Mouse (Mus musculus) Patski (cell line): ENCODE results near the gene Rpp30. TPM values are rescaled to one million over a fixed set of nuclear protein-coding genes. Genes with fewer than 3 reads are reported as not detected.
A peak's percentile ranks its signal among the peaks of the same experiment; 100 is the strongest.

Experiments used
- ATAC-seq: fragments of 100-300 bp; one replicate; pipeline ENCODE4 v1.8.0; 2021
- CTCF ChIA-PET: fragments of 350-600 bp; sonication (Branson Sonifier 250); formaldehyde crosslinking; loops from one replicate; lab custom pipeline; 2022; ENCODE audit warnings: inconsistent platforms; lab: Charles Lee
- POLR2A ChIA-PET: fragments of 350-600 bp; sonication (Branson Sonifier 250); formaldehyde crosslinking; loops from one replicate; lab custom pipeline; 2022; ENCODE audit warnings: antibody characterized with exemption, inconsistent platforms; lab: Charles Lee
- DNase-seq: peaks from one replicate; pipeline ENCODE4 v3.0.0-alpha.2; 2011; ENCODE audit warnings: low read depth, low spot score
- H3K27me3 ChIP-seq: fragments of 371-371 bp; one replicate; pipeline ENCODE4 v1.5.1; 2021
- CTCF ChIP-seq: fragments of 100-300 bp; IDR thresholded peaks from one replicate; pipeline ENCODE4 v1.5.1; 2021
- in situ Hi-C: fragments of 300-500 bp; cut with MboI; formaldehyde crosslinking; loops from 3 replicates; pipeline ENCODE4 v1.11.1; 2018; ENCODE audit warnings: low pct_unique_long_range_greater_than_20kb, mixed read lengths
- polyA plus RNA-seq: library from polyadenylated mRNA; unstranded; gene quantifications from one replicate; pipeline ENCODE4 v1.2.3, GENCODE M21; 2021

The Rpp30 gene
- 25.4 TPM for polyA plus RNA-seq

GRCm38 (mm10) chr19:36083262-36084225 lies at the start of gene Rpp30:
TSS of gene Rpp30 (plus strand) at chr19:36083716.
- ATAC-seq, result peak; percentile 85
- TF ChIP-seq CTCF, result no peak
- ChIA-PET CTCF (interaction anchor here (0.6 to 1.9 kb wide), 6 partner anchors 10 to 1093 kb away, joined by 3 to 6 read pairs (median 4); no protein-coding TSS in a partner anchor), POLR2A (interaction anchor here (0.9 kb wide), 1 partner anchor 350 kb away, joined by 3 read pairs; no protein-coding TSS in a partner anchor)
- DNase-seq, result peak; percentile 38
- in situ Hi-C loops, result loop anchor here (25.0 kb wide), 1 partner anchor 1421 kb away; no protein-coding TSS in a partner anchor
- H3K27me3 ChIP-seq, result peaks cover 29% of the 10 kb centered on the region

- CTCF ChIA-PET, result no interaction called here
- ATAC-seq (peak; percentile 44), DNase-seq (no peak)
- peaks cover 63% of the 10 kb centered on the region for H3K27me3 ChIP-seq
- no peak for TF ChIP-seq CTCF
- POLR2A ChIA-PET, result no interaction called here
- in situ Hi-C loops, result no loop called here
Measured at GRCm38 (mm10) chr19:36046046-36046445, 37.5 kb upstream of the Rpp30 start.

GRCm38 (mm10) chr19:36056502-36057221 lies 26.9 kb upstream of the Rpp30 start:
- ATAC-seq, result no peak
- ChIA-PET POLR2A (no interaction called here), CTCF (no interaction called here)
- in situ Hi-C loops, result no loop called here
- peaks cover 80% of the 10 kb centered on the region for H3K27me3 ChIP-seq
- DNase-seq, result no peak
- TF ChIP-seq CTCF, result no peak

GRCm38 (mm10) chr19:36057231-36057811 lies 26.2 kb upstream of the Rpp30 start, which contains the start of gene Htr7:
TSS of gene Htr7 (minus strand) at chr19:36057507.
- CTCF ChIA-PET, result no interaction called here
- no peak for ATAC-seq
- no peak for DNase-seq
- H3K27me3 ChIP-seq, result peaks cover 79% of the 10 kb centered on the region
- in situ Hi-C loops, result no loop called here
- peak; percentile 74 for TF ChIP-seq CTCF
- POLR2A ChIA-PET, result no interaction called here

GRCm38 (mm10) chr19:36062801-36063529 lies 20.6 kb upstream of the Rpp30 start:
- TF ChIP-seq CTCF, result no peak
- ATAC-seq, result no peak
- ChIA-PET POLR2A (no interaction called here), CTCF (interaction anchor here (1.0 kb wide), 1 partner anchor 19 kb away, joined by 3 read pairs; no protein-coding TSS in a partner anchor)
- H3K27me3 ChIP-seq, result peaks cover 82% of the 10 kb centered on the region
- DNase-seq, result no peak
- in situ Hi-C loops, result loop anchor here (5.0 kb wide), 1 partner anchor 1071 kb away; no protein-coding TSS in a partner anchor

GRCm38 (mm10) chr19:36082606-36083261 lies 782 bp upstream of the Rpp30 start:
- peak; percentile 87 for TF ChIP-seq CTCF
- ATAC-seq, result peak; percentile 89
- in situ Hi-C loops, result loop anchor here (25.0 kb wide), 1 partner anchor 1420 kb away; no protein-coding TSS in a partner anchor
- DNase-seq, result peak; percentile 7
- POLR2A ChIA-PET, result no interaction called here
- peaks cover 37% of the 10 kb centered on the region for H3K27me3 ChIP-seq
- CTCF ChIA-PET, result interaction anchor here (0.7 to 1.9 kb wide), 6 partner anchors 9 to 1092 kb away, joined by 3 to 6 read pairs (median 4); no protein-coding TSS in a partner anchor

GRCm38 (mm10) chr19:36090781-36091180 lies 7.3 kb downstream of the Rpp30 start:
- no peak for DNase-seq
- H3K27me3 ChIP-seq, result no peaks in the 10 kb centered on the region
- ATAC-seq, result peak; percentile 79
- ChIA-PET POLR2A (interaction anchor here (1.7 kb wide), 1 partner anchor 25 kb away, joined by 3 read pairs; no protein-coding TSS in a partner anchor), CTCF (interaction anchor here (0.7 to 2.4 kb wide), 16 partner anchors 12 to 965 kb away, joined by 3 to 10 read pairs (median 4); no protein-coding TSS in a partner anchor)
- in situ Hi-C loops, result loop anchor here (25.0 kb wide), 1 partner anchor 1428 kb away; no protein-coding TSS in a partner anchor
- peak; percentile 80 for TF ChIP-seq CTCF

- in situ Hi-C loops, result loop anchor here (25.0 kb wide), 1 partner anchor 1435 kb away; no protein-coding TSS in a partner anchor
- DNase-seq (no peak), ATAC-seq (no peak)
- H3K27me3 ChIP-seq, result no peaks in the 10 kb centered on the region
- no peak for TF ChIP-seq CTCF
- CTCF ChIA-PET, result no interaction called here
- POLR2A ChIA-PET, result interaction anchor here (0.9 kb wide), 1 partner anchor 971 kb away, joined by 3 read pairs; no protein-coding TSS in a partner anchor
Measured at GRCm38 (mm10) chr19:36097194-36097593, 13.7 kb downstream of the Rpp30 start.
